Mouse (Mus musculus): ENCODE data around the gene Dab1. TPM values are rescaled to one million over a fixed set of nuclear protein-coding genes. Genes with fewer than 3 reads are reported as not detected.
A peak's percentile ranks its signal among the peaks of the same experiment; 100 is the strongest.

Gene Dab1
- polyA plus RNA-seq, 1 experiment from 2014 or later, result 3.8 TPM

DNA sequence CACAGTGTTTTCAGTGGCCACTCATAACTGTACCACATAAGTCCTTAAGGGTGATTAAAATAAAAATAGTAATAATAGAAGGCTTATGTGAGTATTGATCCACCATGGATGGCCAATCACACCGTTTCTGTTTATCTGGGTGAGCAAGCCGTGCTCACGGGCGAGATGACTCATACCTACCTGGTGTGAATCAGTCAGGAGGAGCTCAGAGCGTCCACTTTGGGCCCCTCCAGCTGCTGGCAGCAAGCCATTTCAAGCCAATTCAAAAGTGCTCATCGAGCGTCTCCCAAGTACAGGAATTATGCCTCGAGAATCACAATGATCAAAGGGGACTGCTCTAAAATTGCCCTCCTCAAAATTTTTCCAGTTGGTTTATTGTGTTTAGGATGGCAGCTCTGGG is 903.2 kb downstream of the Dab1 start:
- H3K27ac ChIP-seq, result no peak overlapping the region
- H3K36me3 ChIP-seq, result no peaks in the 10 kb centered on the region
- no peak overlapping the region for H3K4me3 ChIP-seq
- no peaks in the 10 kb centered on the region for H3K27me3 ChIP-seq
- no peak; the same call in 1 of the 2 replicates for ATAC-seq (ENCODE audit: borderline replicate concordance, extremely low read depth, low FRiP score, low TSS enrichment)
- no peak overlapping the region for H3K4me2 ChIP-seq
- 35% methylated on average over 8 of the region's 8 CpGs for WGBS
- no peaks in the 10 kb centered on the region for H3K9me3 ChIP-seq
- no peak overlapping the region for H3K9ac ChIP-seq
- H3K4me1 ChIP-seq, result 0 out of 2 replicates have a peak, but pooled peaks cover 3% of the 10 kb centered on the region

DNA sequence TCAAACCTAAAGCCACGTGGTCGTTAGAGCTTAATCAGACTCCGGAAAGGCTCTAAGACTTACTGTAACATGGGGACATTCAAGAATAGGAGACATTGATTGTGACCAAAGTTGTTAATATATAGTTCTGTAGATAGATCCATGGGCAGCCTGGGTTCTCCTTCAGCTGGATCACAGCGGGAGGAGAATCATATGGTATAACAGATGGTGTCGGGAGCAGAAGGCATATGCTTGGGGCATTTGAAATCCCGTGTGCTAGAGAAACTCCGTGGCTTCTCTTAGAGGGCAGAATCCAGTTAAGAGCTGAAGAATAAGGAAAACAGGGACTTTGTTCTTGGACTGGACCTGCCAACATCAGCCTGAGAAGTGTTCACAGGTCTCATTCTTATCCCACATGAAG is 904.6 kb downstream of the Dab1 start:
- Histone ChIP-seq H3K9ac (no peak overlapping the region), H3K27ac (no peak overlapping the region), H3K4me1 (0 out of 2 replicates have a peak, but pooled peaks cover 3% of the 10 kb centered on the region), H3K4me3 (no peak overlapping the region), H3K27me3 (no peaks in the 10 kb centered on the region), H3K4me2 (no peak overlapping the region), H3K36me3 (no peaks in the 10 kb centered on the region), H3K9me3 (no peaks in the 10 kb centered on the region)
- no peak for ATAC-seq (ENCODE audit: borderline replicate concordance, extremely low read depth, low FRiP score, low TSS enrichment)
- WGBS, result 79% methylated on average over 7 of the region's 7 CpGs

DNA sequence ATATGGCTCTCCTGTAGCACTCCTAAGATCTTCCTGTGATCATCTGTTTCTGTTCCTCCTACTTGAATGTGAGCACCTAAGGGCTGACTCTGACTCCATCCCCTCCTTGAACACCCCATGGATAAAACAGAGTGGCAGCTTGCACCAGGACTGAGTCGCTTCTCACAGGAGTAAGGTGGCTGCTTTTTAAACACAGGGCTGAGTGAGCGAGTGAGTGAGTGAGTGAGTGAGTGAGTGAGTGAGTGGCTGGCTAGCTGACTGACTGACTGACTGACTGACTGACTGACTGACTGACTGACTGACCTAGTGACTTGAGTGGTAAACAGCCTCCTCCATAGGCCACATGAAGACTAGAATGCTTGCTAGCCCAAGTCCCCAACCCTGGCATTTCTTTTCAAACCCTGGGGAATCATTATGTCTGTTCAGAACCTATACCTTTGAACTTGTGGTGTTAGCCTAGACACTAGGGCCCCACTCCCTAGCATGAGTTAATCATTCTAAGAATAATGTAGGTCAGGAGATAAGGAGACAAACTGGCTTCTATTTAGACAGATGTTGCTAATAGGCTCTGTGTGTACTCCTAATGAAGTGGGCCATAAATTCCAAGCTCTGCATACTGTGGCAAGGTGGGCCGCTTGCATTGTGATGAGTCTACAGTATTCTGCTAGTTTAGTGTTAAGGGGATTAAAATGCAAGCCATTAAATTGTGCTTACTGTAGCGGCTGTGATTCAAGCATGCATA is 910.9 kb downstream of the Dab1 start:
- Histone ChIP-seq H3K27ac (no peak overlapping the region), H3K9ac (no peak overlapping the region), H3K36me3 (no peaks in the 10 kb centered on the region), H3K4me1 (no peaks in the 10 kb centered on the region), H3K9me3 (no peaks in the 10 kb centered on the region), H3K4me3 (no peak overlapping the region), H3K4me2 (no peak overlapping the region), H3K27me3 (no peaks in the 10 kb centered on the region)
- ATAC-seq (ENCODE audit: borderline replicate concordance, extremely low read depth, low FRiP score, low TSS enrichment), result no peak
- 76% methylated on average over 4 of the region's 4 CpGs for WGBS

DNA sequence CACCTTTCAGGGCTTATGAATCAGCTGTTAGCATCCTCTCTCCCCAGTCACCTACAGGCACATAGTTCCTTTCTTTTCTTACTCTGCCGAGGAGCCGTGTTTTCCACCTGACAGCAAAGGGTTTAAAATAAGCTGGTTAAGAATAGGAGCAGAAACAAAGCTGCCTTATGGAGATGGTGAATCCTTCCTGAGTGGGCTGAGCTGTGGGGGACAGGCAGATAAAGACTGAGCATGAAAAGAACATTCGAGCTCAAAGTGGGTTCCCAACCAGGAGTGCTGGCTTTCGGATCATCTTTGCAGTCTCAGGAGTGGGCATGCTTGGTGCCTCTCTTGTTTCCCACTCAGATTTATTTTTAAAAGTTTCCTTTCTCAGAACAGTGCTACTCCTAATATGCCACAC is 913.7 kb downstream of the Dab1 start:
- H3K27ac ChIP-seq, result no peak overlapping the region
- H3K9me3 ChIP-seq, result no peaks in the 10 kb centered on the region
- H3K36me3 ChIP-seq, result no peaks in the 10 kb centered on the region
- H3K4me2 ChIP-seq, result no peak overlapping the region
- no peaks in the 10 kb centered on the region for H3K4me1 ChIP-seq
- 84% methylated on average over 4 of the region's 4 CpGs for WGBS
- ATAC-seq (ENCODE audit: borderline replicate concordance, extremely low read depth, low FRiP score, low TSS enrichment), result no peak
- no peaks in the 10 kb centered on the region for H3K27me3 ChIP-seq
- H3K9ac ChIP-seq, result no peak overlapping the region
- no peak overlapping the region for H3K4me3 ChIP-seq

DNA sequence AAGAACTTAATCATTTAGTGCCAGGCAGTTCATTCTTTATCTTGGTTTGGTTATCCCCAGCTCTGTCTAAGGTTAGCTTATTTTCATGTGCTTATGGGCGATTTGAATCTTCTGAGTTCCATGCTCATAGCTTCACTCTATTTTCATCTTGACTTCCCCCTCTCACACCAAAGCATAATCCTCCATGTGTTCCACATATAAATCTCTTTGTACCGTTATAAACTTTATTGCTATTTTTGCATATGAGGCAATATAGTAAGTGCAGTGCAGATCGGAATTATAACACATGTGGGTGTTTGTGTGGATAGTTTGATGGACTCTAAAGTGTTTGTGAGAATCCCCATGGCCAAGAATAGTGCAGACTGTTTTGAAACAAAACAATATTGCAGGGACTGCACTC is 919.3 kb downstream of the Dab1 start:
- ATAC-seq (ENCODE audit: borderline replicate concordance, extremely low read depth, low FRiP score, low TSS enrichment), result no peak
- Histone ChIP-seq H3K9ac (no peak overlapping the region), H3K27ac (no peak overlapping the region), H3K27me3 (no peaks in the 10 kb centered on the region), H3K4me1 (no peaks in the 10 kb centered on the region), H3K4me2 (no peak overlapping the region), H3K36me3 (no peaks in the 10 kb centered on the region), H3K4me3 (no peak overlapping the region), H3K9me3 (no peaks in the 10 kb centered on the region)
- WGBS, result 81% methylated on average over 3 of the region's 3 CpGs

DNA sequence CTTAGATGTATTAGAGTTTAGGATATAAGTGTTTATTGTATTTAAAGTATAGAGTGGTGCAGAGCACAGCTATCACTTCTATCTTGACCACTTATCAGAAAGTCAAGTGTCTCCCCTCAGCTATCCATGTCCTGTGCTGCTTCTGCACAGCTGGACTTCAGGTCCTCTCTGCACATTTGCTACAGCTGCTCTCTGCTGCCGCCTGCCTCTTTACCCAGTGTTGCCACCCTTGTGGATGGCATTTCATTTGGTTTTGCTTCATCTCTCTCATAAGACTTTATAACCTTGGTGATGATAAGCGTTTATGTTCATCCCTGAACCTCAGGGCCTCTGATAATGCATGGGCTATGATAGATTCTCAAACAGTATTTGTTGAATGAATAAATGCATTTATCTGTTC is 919.9 kb downstream of the Dab1 start:
- Histone ChIP-seq H3K36me3 (no peaks in the 10 kb centered on the region), H3K9ac (no peak overlapping the region), H3K4me2 (no peak overlapping the region), H3K9me3 (no peaks in the 10 kb centered on the region), H3K27ac (no peak overlapping the region), H3K4me3 (no peak overlapping the region), H3K27me3 (no peaks in the 10 kb centered on the region), H3K4me1 (no peaks in the 10 kb centered on the region)
- no peak for ATAC-seq (ENCODE audit: borderline replicate concordance, extremely low read depth, low FRiP score, low TSS enrichment)
- WGBS, result 60% methylated on average over 2 of the region's 2 CpGs

DNA sequence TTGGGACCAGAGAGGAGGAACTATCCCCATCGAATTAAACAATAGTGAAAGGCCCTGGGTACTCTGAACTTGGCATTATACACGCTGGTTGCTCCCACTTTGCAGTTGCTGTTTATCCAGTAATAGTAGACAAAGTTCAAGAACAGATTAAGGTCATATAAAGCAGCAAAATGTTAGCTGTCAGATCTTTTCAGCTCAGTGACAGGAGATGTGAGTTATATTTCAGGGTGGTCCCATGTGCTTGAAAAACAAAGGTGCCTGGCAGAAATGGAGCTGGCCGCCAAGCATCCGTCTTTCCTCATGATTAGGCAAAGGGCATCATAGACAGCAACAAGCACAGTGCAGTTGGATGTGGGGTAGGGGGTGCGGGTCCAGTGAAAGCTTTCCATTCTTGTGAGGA is 927.9 kb downstream of the Dab1 start:
- Histone ChIP-seq H3K4me3 (no peak overlapping the region), H3K4me1 (no peaks in the 10 kb centered on the region), H3K36me3 (no peaks in the 10 kb centered on the region), H3K4me2 (no peak overlapping the region), H3K9me3 (no peaks in the 10 kb centered on the region), H3K27me3 (no peaks in the 10 kb centered on the region), H3K27ac (no peak overlapping the region), H3K9ac (no peak overlapping the region)
- ATAC-seq (ENCODE audit: borderline replicate concordance, extremely low read depth, low FRiP score, low TSS enrichment), result no peak
- WGBS, result 74% methylated on average over 5 of the region's 5 CpGs

DNA sequence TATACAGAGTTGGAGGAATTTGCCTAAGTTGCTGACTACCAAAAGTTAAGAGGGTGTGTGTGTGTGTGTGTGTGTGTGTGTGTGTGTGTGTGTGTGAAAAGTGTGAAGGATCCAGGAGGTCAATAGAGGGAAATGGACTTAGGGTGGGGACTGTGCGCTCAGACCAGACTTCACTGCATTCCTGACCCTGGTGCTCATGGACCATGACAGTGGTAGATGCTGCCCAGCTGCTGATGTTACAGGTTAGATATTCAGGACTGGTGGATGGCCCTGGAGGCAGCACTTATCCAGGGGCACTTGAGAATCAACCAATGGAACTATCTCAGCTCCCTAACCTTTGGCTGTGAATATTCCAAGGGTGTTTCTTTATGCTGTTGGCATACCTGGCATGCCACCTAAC is 929.1 kb downstream of the Dab1 start:
- Histone ChIP-seq H3K9me3 (no peaks in the 10 kb centered on the region), H3K27ac (no peak overlapping the region), H3K4me2 (no peak overlapping the region), H3K36me3 (no peaks in the 10 kb centered on the region), H3K4me1 (no peaks in the 10 kb centered on the region), H3K9ac (no peak overlapping the region), H3K27me3 (no peaks in the 10 kb centered on the region), H3K4me3 (no peak overlapping the region)
- 87% methylated on average over 1 of the region's 1 CpGs for WGBS
- no peak; the same call in 1 of the 2 replicates for ATAC-seq (ENCODE audit: borderline replicate concordance, extremely low read depth, low FRiP score, low TSS enrichment)

DNA sequence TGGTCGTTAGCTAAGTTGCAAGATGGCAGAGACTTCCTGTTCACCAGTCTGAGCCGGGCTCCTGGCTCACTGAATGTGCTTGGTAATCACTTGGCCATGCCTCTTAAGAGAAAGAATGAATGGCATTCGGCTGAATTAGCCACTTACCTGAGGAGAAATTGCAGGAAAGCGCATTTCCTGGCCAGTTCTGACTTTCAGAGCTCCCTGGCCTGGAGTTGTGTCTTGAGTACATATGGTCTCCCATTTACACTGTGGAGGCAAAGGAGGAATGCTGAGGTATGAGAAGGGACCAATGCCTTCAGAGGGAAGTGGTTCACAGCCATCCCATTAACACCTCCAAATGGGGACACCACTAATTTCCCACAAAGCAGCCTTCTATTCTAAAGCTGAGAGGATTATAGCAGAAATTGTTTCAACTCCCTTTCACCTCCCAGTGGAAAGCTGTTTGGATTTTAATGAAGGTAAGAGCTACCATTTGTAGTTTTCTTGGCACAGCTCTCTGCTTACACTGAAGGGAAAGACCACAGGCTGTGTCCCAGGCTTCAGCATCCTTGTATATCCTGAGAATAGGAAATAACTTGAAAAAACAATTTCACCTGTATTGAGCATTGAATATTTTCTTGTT is 931.5 kb downstream of the Dab1 start:
- Histone ChIP-seq H3K4me1 (0 out of 2 replicates have a peak, but pooled peaks cover 2% of the 10 kb centered on the region), H3K4me2 (no peak overlapping the region), H3K9ac (no peak overlapping the region), H3K9me3 (no peaks in the 10 kb centered on the region), H3K27ac (peak overlapping the region; percentile 46), H3K36me3 (no peaks in the 10 kb centered on the region), H3K4me3 (no peak overlapping the region), H3K27me3 (no peaks in the 10 kb centered on the region)
- WGBS, result 44% methylated on average over 4 of the region's 4 CpGs
- ATAC-seq (ENCODE audit: borderline replicate concordance, extremely low read depth, low FRiP score, low TSS enrichment), result peak; percentile 62; the same call in 1 of the 2 replicates

DNA sequence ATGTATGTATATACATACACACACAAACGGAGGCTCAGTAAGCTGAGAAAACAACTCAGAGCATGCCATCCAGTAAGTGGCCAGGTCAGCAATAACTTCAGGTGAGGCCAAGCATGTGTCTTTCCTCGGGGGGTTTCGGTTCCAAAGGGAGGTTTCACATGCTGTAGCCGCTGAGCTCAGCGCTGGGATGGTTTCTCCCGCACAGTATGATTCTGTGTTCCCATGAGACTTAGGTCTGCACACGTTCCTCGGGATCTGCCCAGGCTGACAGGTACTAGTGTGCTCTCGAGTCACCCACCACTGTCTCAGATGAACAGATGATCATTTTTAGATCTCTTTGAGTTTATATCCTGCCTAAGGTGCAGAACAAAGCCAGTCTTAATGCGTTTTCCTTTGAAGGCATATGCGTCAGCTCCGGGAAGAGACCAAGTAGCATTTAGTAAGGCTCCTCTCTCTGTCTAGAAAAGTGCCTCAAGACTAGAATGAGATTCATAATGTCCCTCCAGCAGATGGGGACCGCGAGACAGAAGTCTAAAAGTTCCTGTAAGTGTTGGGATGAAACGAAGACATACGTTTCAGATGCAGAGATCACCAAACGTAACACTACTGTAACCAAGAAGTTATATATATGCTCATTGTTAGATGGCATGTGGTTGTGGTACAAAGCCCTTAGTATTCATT is 932.4 kb downstream of the Dab1 start:
- no peak overlapping the region for H3K4me2 ChIP-seq
- no peak overlapping the region for H3K4me3 ChIP-seq
- H3K27ac ChIP-seq, result no peak overlapping the region
- H3K36me3 ChIP-seq, result no peaks in the 10 kb centered on the region
- no peak for ATAC-seq (ENCODE audit: borderline replicate concordance, extremely low read depth, low FRiP score, low TSS enrichment)
- H3K9me3 ChIP-seq, result no peaks in the 10 kb centered on the region
- WGBS, result 86% methylated on average over 17 of the region's 17 CpGs
- no peaks in the 10 kb centered on the region for H3K27me3 ChIP-seq
- H3K4me1 ChIP-seq, result 0 out of 2 replicates have a peak, but pooled peaks cover 3% of the 10 kb centered on the region
- H3K9ac ChIP-seq, result no peak overlapping the region

DNA sequence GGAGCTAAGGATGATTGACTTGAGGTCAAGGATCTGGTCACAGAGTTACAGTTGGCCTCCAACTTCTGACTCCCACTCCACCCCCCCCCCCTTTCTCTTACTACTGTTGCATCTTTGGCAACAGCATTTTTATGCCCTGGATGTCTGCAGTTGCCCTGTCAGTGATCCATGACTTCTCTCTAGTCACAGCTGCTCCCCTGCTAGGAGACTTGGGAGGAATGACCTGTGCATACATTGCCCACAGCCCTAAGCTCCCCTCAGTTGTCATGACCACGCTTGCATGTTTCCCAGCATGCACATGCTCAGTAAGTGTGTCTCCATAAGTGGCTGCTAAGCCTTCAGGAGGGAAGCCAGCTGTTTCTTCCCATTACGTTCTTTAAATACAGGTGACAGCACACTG is 936.2 kb downstream of the Dab1 start:
- Histone ChIP-seq H3K4me3 (no peak overlapping the region), H3K27me3 (no peaks in the 10 kb centered on the region), H3K9me3 (no peaks in the 10 kb centered on the region), H3K4me2 (no peak overlapping the region), H3K36me3 (no peaks in the 10 kb centered on the region), H3K4me1 (0 out of 2 replicates have a peak, but pooled peaks cover 3% of the 10 kb centered on the region), H3K27ac (no peak overlapping the region), H3K9ac (no peak overlapping the region)
- WGBS, result 28% methylated on average over 2 of the region's 2 CpGs
- no peak for ATAC-seq (ENCODE audit: borderline replicate concordance, extremely low read depth, low FRiP score, low TSS enrichment)

DNA sequence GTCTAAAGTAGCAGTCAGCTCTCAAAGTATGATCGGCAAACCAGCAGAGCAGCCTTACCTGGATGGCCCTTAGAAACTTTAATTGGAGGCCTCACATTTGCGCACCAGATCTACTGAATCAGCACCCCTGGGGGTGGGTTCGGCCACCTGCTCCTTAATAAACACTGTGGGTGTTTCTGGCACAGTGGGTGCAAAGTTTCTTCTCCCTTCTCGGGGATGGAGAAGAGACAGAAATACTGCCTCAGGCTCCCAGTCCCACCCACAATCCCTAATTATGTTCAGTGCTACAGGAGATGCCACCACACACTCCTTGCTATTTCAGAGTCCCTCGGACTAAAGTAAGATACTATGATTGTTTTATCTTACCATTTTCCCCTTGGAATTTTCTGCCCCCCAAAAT is 944.4 kb downstream of the Dab1 start:
- no peaks in the 10 kb centered on the region for H3K9me3 ChIP-seq
- no peak for ATAC-seq (ENCODE audit: borderline replicate concordance, extremely low read depth, low FRiP score, low TSS enrichment)
- 75% methylated on average over 5 of the region's 5 CpGs for WGBS
- H3K4me3 ChIP-seq, result no peak overlapping the region
- no peak overlapping the region for H3K9ac ChIP-seq
- no peak overlapping the region for H3K4me2 ChIP-seq
- no peak overlapping the region for H3K27ac ChIP-seq
- H3K27me3 ChIP-seq, result no peaks in the 10 kb centered on the region
- no peaks in the 10 kb centered on the region for H3K4me1 ChIP-seq
- H3K36me3 ChIP-seq, result no peaks in the 10 kb centered on the region
